Mouse (Mus musculus) lung, embryonic 15.5 days (tissue): ENCODE results near the gene T. TPM values are rescaled to one million over a fixed set of nuclear protein-coding genes. Genes with fewer than 3 reads are reported as not detected.
A peak's percentile ranks its signal among the peaks of the same experiment; 100 is the strongest.
"Not testable (repeated sequence)": the region's sequence is repeated elsewhere in the genome, so short reads cannot be mapped to it uniquely, and the experiment has no call there.

Experiments
- ATAC-seq: fragments of 200-750 bp; cut with Nextera tagmentation; 2 replicates; pipeline ENCODE4 v1.8.0; 2017; ENCODE audit warnings: moderate number of reproducible peaks, borderline replicate concordance; ENCODE audit not compliant: low FRiP score, low TSS enrichment; ENCODE audit errors: extremely low read depth
- H3K27ac ChIP-seq: fragments of 300-500 bp; sonication (generic); 2 replicates; pipeline ENCODE4 v1.5.1; 2015; ENCODE audit warnings: moderate library complexity, mild to moderate bottlenecking, inconsistent platforms
- H3K27me3 ChIP-seq: fragments of 300-500 bp; sonication (generic); 2 replicates; pipeline ENCODE4 v1.6.1; 2015; ENCODE audit warnings: inconsistent platforms
- H3K36me3 ChIP-seq: fragments of 300-500 bp; sonication (generic); 2 replicates; pipeline ENCODE4 v1.6.1; 2015; ENCODE audit warnings: inconsistent platforms
- H3K4me1 ChIP-seq: fragments of 300-500 bp; sonication (generic); 2 replicates; pipeline ENCODE4 v1.6.1; 2015; ENCODE audit warnings: inconsistent platforms
- H3K4me2 ChIP-seq: fragments of 300-500 bp; sonication (generic); 2 replicates; pipeline ENCODE4 v1.6.1; 2015; ENCODE audit warnings: inconsistent platforms, mild to moderate bottlenecking, moderate library complexity
- H3K4me3 ChIP-seq: fragments of 300-500 bp; sonication (generic); 2 replicates; pipeline ENCODE4 v1.5.1; 2015; ENCODE audit warnings: mild to moderate bottlenecking, inconsistent platforms
- H3K9ac ChIP-seq: fragments of 300-500 bp; sonication (generic); 2 replicates; pipeline ENCODE4 v1.6.1; 2015; ENCODE audit warnings: inconsistent platforms
- H3K9me3 ChIP-seq: fragments of 300-500 bp; sonication (generic); 2 replicates; pipeline ENCODE4 v1.6.1; 2016; ENCODE audit warnings: inconsistent platforms
- WGBS: fragments of 180-500 bp; shearing (Covaris S2); methylation state at CpG from one replicate; pipeline ENCODE4 v1.1.7; 2015; 5-methylcytosine and 5-hydroxymethylcytosine counted together
- polyA plus RNA-seq: library from polyadenylated mRNA; unstranded; fragments of >200 nt; fragmentation: Nextera tagmentation; extraction: Ambion mirVana; gene quantifications from 2 replicates; pipeline ENCODE4 v1.2.1, GENCODE M21; 2015

The T gene
- polyA plus RNA-seq, result 0.21 and 0.24 TPM in 2 replicates

DNA sequence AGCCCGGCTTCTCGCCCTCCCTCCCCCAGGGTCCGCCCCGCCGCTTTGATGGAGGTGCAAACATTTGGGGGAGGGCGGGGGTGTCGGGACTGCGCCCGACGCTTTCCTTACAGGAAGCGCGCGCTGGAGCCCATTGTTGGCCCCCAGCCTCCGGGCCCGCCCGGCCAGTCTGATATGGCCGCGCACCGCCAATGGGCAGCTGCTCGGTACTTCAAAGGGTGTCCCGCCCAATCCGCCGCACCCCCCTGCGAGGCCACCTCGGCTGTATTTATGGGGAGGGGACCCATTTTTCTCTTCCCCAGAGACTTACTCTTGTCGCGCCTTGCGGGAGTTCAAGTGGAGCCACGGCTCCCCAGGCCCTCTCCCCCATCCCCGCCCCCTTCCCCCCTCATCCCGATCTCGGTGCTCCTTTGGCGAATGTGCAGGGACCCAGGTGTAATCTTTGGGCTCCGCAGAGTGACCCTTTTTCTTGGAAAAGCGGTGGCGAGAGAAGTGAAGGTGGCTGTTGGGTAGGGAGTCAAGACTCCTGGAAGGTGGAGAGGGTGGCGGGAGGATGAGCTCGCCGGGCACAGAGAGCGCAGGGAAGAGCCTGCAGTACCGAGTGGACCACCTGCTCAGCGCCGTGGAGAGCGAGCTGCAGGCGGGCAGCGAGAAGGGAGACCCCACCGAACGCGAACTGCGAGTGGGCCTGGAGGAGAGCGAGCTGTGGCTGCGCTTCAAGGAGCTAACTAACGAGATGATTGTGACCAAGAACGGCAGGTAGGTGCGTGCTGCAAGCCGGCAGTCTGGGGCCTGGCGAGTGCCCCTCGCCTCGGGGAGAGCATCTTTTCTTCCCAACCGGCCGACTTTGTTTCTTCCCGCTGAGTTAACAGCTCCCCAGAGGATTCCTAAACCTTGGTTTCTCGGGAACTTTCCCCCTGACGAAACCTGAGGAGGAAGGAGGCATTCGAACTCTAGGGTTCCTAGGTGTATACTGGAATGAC, at the start of gene T:
Gene T, plus strand, starts transcription at position 446 of the 983 bp plus-strand sequence.
- H3K9ac ChIP-seq, result no peak within 1 kb of the TSS
- peak within 1 kb of the TSS; percentile 53 for H3K4me2 ChIP-seq
- H3K36me3 ChIP-seq, result no peaks in the 10 kb centered on the region
- 1% methylated on average over 62 of the region's 65 CpGs for WGBS
- peak within 1 kb of the TSS; percentile 27 for H3K4me3 ChIP-seq
- H3K27me3 ChIP-seq, result peaks cover 90% of the 10 kb centered on the region
- peaks cover 15% of the 10 kb centered on the region for H3K4me1 ChIP-seq
- H3K9me3 ChIP-seq, result no peaks in the 10 kb centered on the region
- no peak within 1 kb of the TSS for H3K27ac ChIP-seq
- ATAC-seq, result no peak

DNA sequence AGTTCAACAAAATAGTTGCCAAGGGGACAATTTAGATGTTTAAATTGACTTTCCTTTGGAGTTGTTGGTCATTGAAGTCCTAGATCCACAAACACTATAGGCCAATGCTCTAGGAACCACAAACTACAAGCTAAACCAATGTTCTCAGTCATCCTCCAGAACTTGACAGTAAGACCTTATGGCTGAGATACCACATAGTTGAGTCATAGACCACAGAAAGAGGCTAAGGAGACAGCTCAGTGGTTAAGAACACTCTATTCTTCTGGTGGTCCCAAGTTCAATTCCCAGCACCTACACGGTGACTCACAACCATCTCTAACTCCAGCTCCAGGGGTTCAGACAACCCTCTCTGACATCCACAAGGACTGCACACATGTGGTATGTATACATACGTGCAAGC, 48.8 kb upstream of the T start:
- ATAC-seq, result no peak
- peaks cover 34% of the 10 kb centered on the region for H3K27me3 ChIP-seq
- 96% methylated on average over 2 of the region's 2 CpGs for WGBS

DNA sequence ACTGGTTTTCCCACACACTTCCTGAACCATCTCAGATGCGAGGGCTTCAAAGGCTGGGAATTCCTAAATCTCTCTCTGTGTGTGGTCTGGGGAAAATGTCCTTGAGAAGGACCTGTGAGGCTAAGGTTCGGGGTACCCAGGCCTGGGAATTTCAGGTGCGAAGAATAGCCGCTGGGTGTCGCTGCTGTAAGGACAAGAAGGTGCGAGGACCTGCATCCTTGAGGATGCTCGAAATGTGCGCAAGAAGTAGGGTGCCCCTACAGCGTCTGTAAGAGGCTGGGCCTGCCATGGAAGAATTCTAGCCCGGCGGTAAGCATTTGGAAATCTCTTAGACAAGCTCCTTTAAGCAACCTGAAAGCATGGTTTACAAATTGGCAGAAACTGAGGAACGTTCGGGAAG, 45.8 kb upstream of the T start:
- no peaks in the 10 kb centered on the region for H3K9me3 ChIP-seq
- no peaks in the 10 kb centered on the region for H3K36me3 ChIP-seq
- no peaks in the 10 kb centered on the region for H3K4me1 ChIP-seq
- WGBS, result 4% methylated on average over 13 of the region's 13 CpGs
- peaks cover 47% of the 10 kb centered on the region for H3K27me3 ChIP-seq
- H3K9ac ChIP-seq, result no peak overlapping the region
- ATAC-seq, result no peak
- H3K4me2 ChIP-seq, result no peak overlapping the region
- no peak overlapping the region for H3K27ac ChIP-seq
- H3K4me3 ChIP-seq, result no peak overlapping the region

More for the DNA sequence above, 48.8 kb upstream of the T start:
- no peak overlapping the region for H3K4me2 ChIP-seq
- H3K9me3 ChIP-seq, result no peaks in the 10 kb centered on the region
- no peaks in the 10 kb centered on the region for H3K36me3 ChIP-seq
- no peak overlapping the region for H3K9ac ChIP-seq
- H3K4me3 ChIP-seq, result no peak overlapping the region
- H3K4me1 ChIP-seq, result no peaks in the 10 kb centered on the region
- no peak overlapping the region for H3K27ac ChIP-seq

DNA sequence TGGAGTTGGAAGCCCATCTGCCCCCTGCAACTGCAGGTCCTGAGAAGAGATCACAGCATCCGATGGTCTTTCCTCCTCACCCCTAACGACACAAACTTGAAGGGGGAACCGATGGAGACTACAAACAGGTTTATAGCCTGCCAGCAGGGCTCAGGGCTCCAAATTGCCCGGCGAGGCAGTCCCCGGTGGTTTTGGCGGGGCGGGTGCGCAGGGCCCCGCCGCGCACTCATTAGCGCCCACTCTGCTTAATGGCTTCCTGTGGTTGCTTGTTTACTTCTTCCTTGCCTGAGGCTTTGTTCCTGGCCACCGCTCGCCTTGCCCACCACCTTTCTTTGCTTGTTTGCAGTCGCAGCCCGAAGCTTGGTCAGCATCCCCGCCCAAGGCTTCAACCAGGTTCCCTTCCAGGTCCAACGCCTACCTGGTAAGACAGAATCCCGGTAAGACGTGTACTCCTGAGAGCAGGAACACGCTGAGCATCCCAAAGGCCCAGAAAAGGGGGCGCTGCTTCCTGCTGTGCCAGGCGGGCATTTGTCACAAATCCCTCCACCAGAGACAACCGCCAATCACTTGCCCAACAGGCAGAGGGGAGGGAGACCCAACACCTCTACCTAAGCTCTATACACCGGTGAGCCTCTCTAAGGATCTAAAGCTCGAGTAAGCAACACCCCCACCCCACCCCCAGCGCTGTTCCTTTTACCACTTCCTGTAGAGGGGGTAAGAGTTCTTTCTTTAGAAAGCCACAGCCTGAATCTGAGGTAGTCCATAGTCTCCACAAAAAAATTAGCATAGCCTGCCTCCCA, 45.0 kb upstream of the T start:
- Histone ChIP-seq H3K4me2 (peak overlapping the region; percentile 14), H3K9me3 (no peaks in the 10 kb centered on the region), H3K4me1 (no peaks in the 10 kb centered on the region), H3K36me3 (no peaks in the 10 kb centered on the region), H3K9ac (no peak overlapping the region), H3K27ac (no peak overlapping the region), H3K4me3 (no peak overlapping the region), H3K27me3 (peaks cover 47% of the 10 kb centered on the region)
- 2% methylated on average over 28 of the region's 28 CpGs for WGBS
- ATAC-seq, result no peak

DNA sequence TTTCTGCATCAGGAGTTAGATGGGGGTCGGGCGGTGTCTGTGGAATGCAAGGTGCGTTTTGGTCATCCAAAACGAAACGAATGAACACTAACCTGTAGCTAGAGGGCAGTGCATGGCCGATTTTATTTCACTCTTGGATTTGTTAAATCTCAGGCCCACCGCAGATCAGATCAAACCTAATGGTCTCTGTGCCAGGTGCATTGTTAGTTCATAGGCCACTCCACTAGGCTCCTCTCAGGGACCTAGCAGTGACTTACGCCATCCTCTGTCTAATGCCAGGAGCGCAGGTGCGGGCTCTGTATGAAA, 44.5 kb upstream of the T start:
- WGBS, result 5% methylated on average over 10 of the region's 10 CpGs
- H3K9me3 ChIP-seq, result no peaks in the 10 kb centered on the region
- ATAC-seq, result no peak

DNA sequence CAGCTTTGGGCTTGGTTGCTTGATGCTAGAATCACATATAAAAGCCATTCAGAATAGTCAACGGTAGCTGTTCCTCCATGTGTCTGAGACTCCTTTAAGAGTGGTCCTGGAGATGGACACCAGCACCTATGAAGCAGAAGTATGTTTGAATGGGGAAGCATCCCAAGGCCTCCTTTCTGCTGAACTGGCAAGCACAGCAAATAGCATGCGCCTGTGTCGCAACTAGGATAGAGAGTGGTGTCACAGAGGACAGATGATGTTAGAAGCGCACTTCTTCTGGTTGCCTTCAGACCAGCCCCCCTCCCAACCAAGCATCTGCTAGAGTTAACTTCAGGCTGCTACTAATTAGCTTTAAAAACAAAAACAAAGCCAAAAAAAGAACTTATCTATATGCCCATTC, 43.7 kb upstream of the T start:
- H3K4me3 ChIP-seq, result no peak overlapping the region
- H3K9me3 ChIP-seq, result no peaks in the 10 kb centered on the region
- H3K4me1 ChIP-seq, result no peaks in the 10 kb centered on the region
- H3K27ac ChIP-seq, result no peak overlapping the region
- 59% methylated on average over 4 of the region's 4 CpGs for WGBS
- H3K9ac ChIP-seq, result no peak overlapping the region
- no peaks in the 10 kb centered on the region for H3K36me3 ChIP-seq
- peaks cover 47% of the 10 kb centered on the region for H3K27me3 ChIP-seq
- ATAC-seq, result no peak
- no peak overlapping the region for H3K4me2 ChIP-seq

More for the DNA sequence above, 44.5 kb upstream of the T start:
- Histone ChIP-seq H3K27me3 (peaks cover 47% of the 10 kb centered on the region), H3K4me1 (no peaks in the 10 kb centered on the region), H3K36me3 (no peaks in the 10 kb centered on the region), H3K4me3 (no peak overlapping the region), H3K9ac (no peak overlapping the region), H3K27ac (no peak overlapping the region), H3K4me2 (peak overlapping the region; percentile 14)

DNA sequence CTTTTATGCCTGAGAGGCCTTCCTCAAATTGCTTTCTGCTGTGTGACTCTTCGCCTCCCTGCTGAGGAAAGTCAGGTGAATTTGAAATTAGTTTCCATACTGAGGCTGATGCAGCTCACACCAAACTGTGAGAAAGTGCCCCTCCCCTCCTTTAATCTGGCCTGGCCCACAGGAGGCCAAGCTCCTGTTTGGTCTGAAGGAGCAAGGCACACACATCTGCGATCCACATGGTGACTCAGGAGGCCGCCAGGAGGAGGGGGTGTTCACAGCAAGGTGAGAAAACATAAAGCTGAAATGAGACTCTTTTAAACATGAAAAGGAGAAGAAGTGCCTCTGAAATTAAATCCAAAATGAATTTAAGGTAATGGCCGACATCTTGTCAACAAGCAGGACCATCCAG, 37.9 kb upstream of the T start:
- Histone ChIP-seq H3K4me3 (no peak overlapping the region), H3K27ac (no peak overlapping the region), H3K4me2 (no peak overlapping the region), H3K9ac (no peak overlapping the region), H3K27me3 (peaks cover 4% of the 10 kb centered on the region; the same call in 1 of the 2 replicates), H3K4me1 (no peaks in the 10 kb centered on the region), H3K9me3 (no peaks in the 10 kb centered on the region), H3K36me3 (no peaks in the 10 kb centered on the region)
- 50% methylated on average over 4 of the region's 4 CpGs for WGBS
- ATAC-seq, result no peak

DNA sequence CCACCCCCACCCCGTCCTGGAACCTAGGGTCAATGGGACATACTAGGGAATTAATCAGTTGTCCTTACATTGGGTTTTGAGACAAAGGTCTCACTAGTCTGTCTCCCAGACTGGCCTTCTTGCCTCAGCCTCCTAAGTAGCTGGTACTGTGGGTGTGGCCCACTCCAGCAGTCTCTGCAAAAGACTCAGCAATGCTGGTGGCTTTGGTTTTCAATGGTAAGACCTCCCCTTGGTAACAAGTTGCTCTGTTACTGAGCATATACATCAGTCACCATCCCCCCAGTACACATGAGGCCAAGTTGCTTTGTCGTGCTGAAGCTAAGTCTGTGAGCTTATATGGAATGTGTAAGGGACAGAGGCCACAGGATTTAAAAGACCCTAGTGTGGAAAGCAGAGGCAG, 36.3 kb upstream of the T start:
- H3K4me2 ChIP-seq, result no peak overlapping the region
- H3K27me3 ChIP-seq, result no peaks in the 10 kb centered on the region
- whole genome bisulfite sequencing, result 54% methylated on average over 2 of the region's 2 CpGs
- H3K9me3 ChIP-seq, result no peaks in the 10 kb centered on the region
- no peaks in the 10 kb centered on the region for H3K4me1 ChIP-seq
- ATAC-seq, result no peak
- H3K27ac ChIP-seq, result no peak overlapping the region
- no peak overlapping the region for H3K4me3 ChIP-seq
- no peaks in the 10 kb centered on the region for H3K36me3 ChIP-seq
- no peak overlapping the region for H3K9ac ChIP-seq

DNA sequence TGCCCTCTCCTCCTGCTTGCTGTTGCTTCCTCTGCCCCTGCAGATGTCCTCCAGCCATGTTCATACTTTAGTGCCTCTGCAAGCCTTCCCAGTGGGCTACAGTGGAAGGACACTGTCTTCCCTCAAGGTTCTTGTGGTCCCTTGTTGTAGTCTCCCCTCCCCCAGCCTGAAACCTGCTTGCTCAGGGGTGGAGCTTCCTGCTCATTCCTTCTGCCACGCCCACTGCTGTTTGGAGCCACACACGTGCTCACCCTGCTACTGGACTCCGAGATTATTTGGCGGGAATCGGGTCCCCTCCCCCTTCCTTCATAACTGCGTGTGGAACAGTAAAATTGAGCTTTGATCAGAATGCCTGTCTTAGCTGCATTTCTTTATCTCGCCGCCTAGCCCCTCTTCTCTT, 30.3 kb upstream of the T start:
- not testable (repeated sequence) for H3K9me3 ChIP-seq, H3K27me3 ChIP-seq, H3K36me3 ChIP-seq, H3K4me2 ChIP-seq, H3K9ac ChIP-seq, H3K4me3 ChIP-seq, H3K27ac ChIP-seq, ATAC-seq, H3K4me1 ChIP-seq
- 49% methylated on average over 8 of the region's 8 CpGs for WGBS

DNA sequence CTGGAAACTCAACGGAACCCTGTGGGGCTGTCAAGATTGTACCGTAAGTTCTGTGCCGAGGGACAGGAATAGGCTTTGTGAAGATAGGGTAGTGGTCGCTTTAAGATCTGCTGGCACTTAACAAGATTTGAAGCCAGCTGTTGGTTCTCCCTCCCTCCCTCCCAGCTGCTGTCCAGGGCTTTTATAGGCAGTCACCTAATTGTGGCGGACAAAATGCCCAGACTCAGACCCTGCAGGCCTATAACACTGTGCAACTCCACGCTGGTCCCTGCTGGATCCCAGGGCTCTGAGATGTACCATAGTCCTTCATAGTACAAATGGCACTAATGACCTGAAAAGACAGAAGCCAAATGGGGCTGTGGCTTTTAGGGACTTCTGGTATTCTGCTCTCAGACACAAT, 27.9 kb upstream of the T start:
- 0 out of 2 replicates have a peak, but pooled peaks cover 6% of the 10 kb centered on the region for H3K4me1 ChIP-seq
- no peak for ATAC-seq
- no peaks in the 10 kb centered on the region for H3K9me3 ChIP-seq
- 45% methylated on average over 6 of the region's 6 CpGs for WGBS
- no peaks in the 10 kb centered on the region for H3K36me3 ChIP-seq
- H3K9ac ChIP-seq, result no peak overlapping the region
- no peak overlapping the region for H3K4me3 ChIP-seq
- no peak overlapping the region for H3K4me2 ChIP-seq
- no peaks in the 10 kb centered on the region for H3K27me3 ChIP-seq
- no peak overlapping the region for H3K27ac ChIP-seq

DNA sequence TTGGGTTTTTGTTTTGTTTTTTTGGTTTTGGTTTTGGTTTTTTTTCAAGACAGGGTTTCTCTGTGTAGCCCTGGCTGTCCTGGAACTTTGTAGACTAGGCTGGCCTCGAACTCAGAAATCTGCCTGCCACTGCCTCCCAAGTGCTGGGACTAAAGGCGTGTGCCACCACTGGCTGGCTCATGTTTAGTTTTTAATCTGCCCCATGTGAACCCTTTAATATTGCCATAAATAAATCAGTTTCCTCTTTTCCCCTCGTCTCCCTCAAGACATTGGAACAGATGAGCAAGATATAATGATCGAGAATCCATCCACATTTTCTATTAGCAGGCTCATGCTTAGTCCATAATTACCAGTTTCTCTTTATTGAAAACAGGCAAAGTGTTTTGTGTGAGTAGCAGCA, 26.2 kb upstream of the T start:
- not testable (repeated sequence) for H3K9ac ChIP-seq, H3K9me3 ChIP-seq, H3K27me3 ChIP-seq, H3K27ac ChIP-seq, H3K36me3 ChIP-seq, H3K4me3 ChIP-seq, ATAC-seq, H3K4me1 ChIP-seq, H3K4me2 ChIP-seq
- WGBS, result 59% methylated on average over 4 of the region's 4 CpGs
